ENCODE assay signal across 8 mouse cellular contexts in genomic region chr1:118390266-118390660, GRCm38 (mm10). TPM values are rescaled to one million over a fixed set of nuclear protein-coding genes. Genes with fewer than 3 reads are reported as not detected.
DNase-seq lines count a peak whose midpoint lies in the region; ATAC-seq and TF ChIP-seq lines count a peak whose summit lies in the region.

No protein-coding gene starts in this region.

- peaks cover 58% of the 10 kb centered on the region for H3K79me3 ChIP-seq in C2C12 (ENCODE audit: low read depth)

- 12% methylated on average over 8 of the region's 8 CpGs for WGBS in forebrain, embryonic 15.5 days
- WGBS in liver, embryonic 14.5 days (ENCODE audit: insufficient replicate concordance), result 37% methylated on average over 8 of the region's 8 CpGs

- H3K9me3 ChIP-seq in forebrain, embryonic 15.5 days, result no peaks in the 10 kb centered on the region
- no peaks in the 10 kb centered on the region for H3K9me3 ChIP-seq in liver, embryonic 14.5 days (ENCODE audit: control insufficient read depth, low read length)

- peak overlapping the region; percentile 80 for H3ac ChIP-seq in C2C12 (ENCODE audit: control insufficient read depth, insufficient read length, low read depth)

- H3K36me3 ChIP-seq in C2C12 (ENCODE audit: control insufficient read depth, insufficient read depth), result peaks cover 28% of the 10 kb centered on the region
- peaks cover 10% of the 10 kb centered on the region; the same call in 1 of the 2 replicates for H3K36me3 ChIP-seq in forebrain, embryonic 15.5 days
- no peaks in the 10 kb centered on the region; the same call in 1 of the 2 replicates for H3K36me3 ChIP-seq in liver, embryonic 14.5 days (replicated peaks; ENCODE audit: control insufficient read depth, insufficient read depth, low read depth)

- no peak for TF ChIP-seq EP300 in liver, embryonic 14.5 days (IDR thresholded peaks at IDR 0.05; ENCODE audit: low read depth)

- H3K79me2 ChIP-seq in C2C12 (ENCODE audit: control insufficient read depth, insufficient read depth), result peaks cover 80% of the 10 kb centered on the region

- no peak for ATAC-seq in forebrain, embryonic 15.5 days (replicated peaks)
- ATAC-seq in liver, embryonic 14.5 days (ENCODE audit: insufficient read depth), result no peak

- peak overlapping the region; percentile 67 for H3K4me2 ChIP-seq in forebrain, embryonic 15.5 days (replicated peaks)
- peak overlapping the region; percentile 91 for H3K4me2 ChIP-seq in liver, embryonic 14.5 days (ENCODE audit: low read depth)

- peak overlapping the region; percentile 92 for H3K9ac ChIP-seq in forebrain, embryonic 15.5 days (replicated peaks)
- H3K9ac ChIP-seq in liver, embryonic 14.5 days (replicated peaks), result peak overlapping the region; percentile 100

- TF ChIP-seq CTCF in C2C12 (IDR thresholded peaks at IDR 0.05; ENCODE audit: control insufficient read depth, insufficient read depth, insufficient read length), result no peak
- no peak for TF ChIP-seq CTCF in liver, embryonic 14.5 days (IDR thresholded peaks at IDR 0.05; ENCODE audit: low read depth)

- peak overlapping the region; percentile 94 for H3K27ac ChIP-seq in forebrain, embryonic 15.5 days (replicated peaks)
- H3K27ac ChIP-seq in liver, embryonic 14.5 days, result no peak overlapping the region; the same call in 1 of the 2 replicates

- H3K4me3 ChIP-seq in C2C12 (ENCODE audit: insufficient read depth, poor library complexity, severe bottlenecking), result peak overlapping the region; percentile 89
- H3K4me3 ChIP-seq in forebrain, embryonic 15.5 days, result peak overlapping the region; percentile 92
- peak overlapping the region; percentile 93 to 99 for H3K4me3 ChIP-seq in liver, embryonic 14.5 days (ENCODE audit: insufficient read depth in 1 of 2, low read depth in 2 of 2, low read length in 2 of 2)

- DNase-seq in heart, adult 11 months, result peak; percentile 67
- DNase-seq in heart, postnatal 4 days, result no peak
- no peak for DNase-seq in liver, embryonic 14.5 days (ENCODE audit: low read depth in 3 of 3, low spot score in 3 of 3)
- DNase-seq in ovary, postnatal 36 days (ENCODE audit: low spot score), result no peak
- no peak for DNase-seq in frontal cortex, postnatal 25 days (ENCODE audit: low spot score in 2 of 2)
- DNase-seq in urinary bladder, adult 2 months (ENCODE audit: low spot score), result no peak

- no peaks in the 10 kb centered on the region for H3K27me3 ChIP-seq in C2C12 (ENCODE audit: control insufficient read depth, insufficient read depth, insufficient read length)
- H3K27me3 ChIP-seq in forebrain, embryonic 15.5 days, result no peaks in the 10 kb centered on the region
- H3K27me3 ChIP-seq in liver, embryonic 14.5 days (ENCODE audit: control insufficient read depth, insufficient read depth, low read length), result no peaks in the 10 kb centered on the region

- peaks cover 36% of the 10 kb centered on the region for H3K4me1 ChIP-seq in forebrain, embryonic 15.5 days
- H3K4me1 ChIP-seq in liver, embryonic 14.5 days (replicated peaks; ENCODE audit: control insufficient read depth in 2 of 2, insufficient read depth in 2 of 2, low read length in 1 of 2), result peaks cover 11 to 13% of the 10 kb centered on the region in 2 experiments

TF ChIP-seq in C2C12, 6 proteins besides CTCF, POLR2A, EP300 and RAD21:
- TF ChIP-seq MAX (IDR thresholded peaks at IDR 0.05), result no peak
- no peak for TF ChIP-seq MYOD1 (IDR thresholded peaks at IDR 0.05; ENCODE audit: control insufficient read depth, insufficient read length, low read depth)
- no peak for TF ChIP-seq CEBPB (IDR thresholded peaks at IDR 0.05; ENCODE audit: low read depth)
- TF ChIP-seq USF1 (IDR thresholded peaks at IDR 0.05; ENCODE audit: low read depth), result no peak
- no peak for TF ChIP-seq MYOG (IDR thresholded peaks at IDR 0.05; ENCODE audit: control insufficient read depth, extremely low read depth, insufficient read length)
- TF ChIP-seq FOSL1 (IDR thresholded peaks at IDR 0.05; ENCODE audit: insufficient read depth, low read length, poor library complexity, severe bottlenecking), result no peak

RNA-seq across cellular contexts. Expression of gene Clasp1, which starts 1.4 kb away (rescaled TPM):
- 100 to 1,000 TPM; 340 to 344 TPM for total RNA-seq in heart, postnatal 4 days (2021)
- polyA plus RNA-seq in C2C12 (2012; fragmentation: generic; extraction: Trizol), result 19.4 TPM
- 131 and 137 TPM in 2 replicates for polyA plus RNA-seq in forebrain, embryonic 15.5 days (2015; fragmentation: Nextera tagmentation; extraction: Ambion mirVana)
- 5.5 and 6.5 TPM in 2 replicates for polyA plus RNA-seq in liver, embryonic 14.5 days (2012; rRNA removed)
- 8.8 and 10.0 TPM in 2 replicates for polyA plus RNA-seq in liver, embryonic 14.5 days (2014; fragmentation: Nextera tagmentation; extraction: Ambion mirVana)
- polyA plus RNA-seq in urinary bladder, adult 2 months (2012; rRNA removed), result 21.1 and 29.4 TPM in 2 replicates
